Mouse (Mus musculus): ENCODE measurements around the gene F3.

DNA sequence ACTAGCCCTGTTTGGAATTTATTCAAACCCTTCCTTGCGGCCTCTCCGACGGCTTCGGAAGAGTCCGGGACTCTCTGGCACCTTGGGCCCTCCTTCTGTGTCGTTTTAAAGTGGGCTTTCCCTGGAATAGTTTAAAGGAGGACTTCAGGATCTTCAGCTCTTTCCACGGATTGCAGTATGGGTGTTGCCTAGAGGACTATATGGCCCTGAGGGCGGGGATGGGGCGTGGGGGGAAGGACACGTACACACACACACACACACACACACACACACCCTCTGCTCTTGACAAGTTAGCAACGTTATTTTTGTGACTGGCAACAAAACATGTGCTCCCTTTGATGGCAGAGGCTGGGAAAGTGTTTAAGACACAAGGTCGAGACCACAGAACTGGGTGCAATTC lies 1.2 kb downstream of the F3 start:
- TF ChIP-seq ETS1 (IDR thresholded peaks at IDR 0.05; ENCODE audit: low read depth, low read length): no peak
- no peak for TF ChIP-seq MAZ (IDR thresholded peaks at IDR 0.05; ENCODE audit: low read depth, low read length)

All from MEL (cell line).